Mouse (Mus musculus) mouse trophoblast stem cell (cell line): ENCODE results near the gene Stra8.

ENCODE experiments used
- in situ Hi-C, 2 experiments: fragments of 300-500 bp; cut with MseI, MboI; formaldehyde crosslinking; loops; 2 replicates in 1 of 2; 3 replicates in 1 of 2; pipeline ENCODE4 v1.15.1; 2025

Gene Stra8

GRCm38 (mm10) chr6:34919956-34920355, at the start of gene Stra8:
Gene Stra8 (plus strand): TSS chr6:34920163.
- in situ Hi-C loops, result loop anchor here (10.0 kb wide), 2 partner anchors 135 to 145 kb away; partner anchors contain the start of gene Agbl3 (in 1 of the 2)

- in situ Hi-C loops, result no loop called here
Measured at GRCm38 (mm10) chr6:34870724-34871123, 49.2 kb upstream of the Stra8 start.

- in situ Hi-C loops, result no loop called here
Measured at GRCm38 (mm10) chr6:34871929-34872328, 48.0 kb upstream of the Stra8 start.

- in situ Hi-C loops, result no loop called here
Measured at GRCm38 (mm10) chr6:34872871-34873270, 47.1 kb upstream of the Stra8 start.

GRCm38 (mm10) chr6:34874101-34874921, 45.7 kb upstream of the Stra8 start:
- in situ Hi-C loops, result no loop called here

GRCm38 (mm10) chr6:34875268-34875761, 44.6 kb upstream of the Stra8 start:
- in situ Hi-C loops, result no loop called here

GRCm38 (mm10) chr6:34875966-34876834, 43.8 kb upstream of the Stra8 start:
- in situ Hi-C loops, result no loop called here

GRCm38 (mm10) chr6:34876835-34877156, 43.2 kb upstream of the Stra8 start:
- in situ Hi-C loops, result no loop called here

- in situ Hi-C loops, result no loop called here
Measured at GRCm38 (mm10) chr6:34877509-34878321, 42.2 kb upstream of the Stra8 start, which contains the start of gene Cyren. Gene Cyren (minus strand): TSS chr6:34878060.

- in situ Hi-C loops, result no loop called here
Measured at GRCm38 (mm10) chr6:34879101-34879740, 40.7 kb upstream of the Stra8 start.

GRCm38 (mm10) chr6:34879911-34880475, 40.0 kb upstream of the Stra8 start:
- in situ Hi-C loops, result no loop called here

GRCm38 (mm10) chr6:34884724-34885123, 35.2 kb upstream of the Stra8 start:
- in situ Hi-C loops, result no loop called here

- in situ Hi-C loops, result no loop called here
Measured at GRCm38 (mm10) chr6:34887131-34887850, 32.7 kb upstream of the Stra8 start.

- in situ Hi-C loops, result no loop called here
Measured at GRCm38 (mm10) chr6:34889185-34889584, 30.8 kb upstream of the Stra8 start.

GRCm38 (mm10) chr6:34895569-34895968, 24.4 kb upstream of the Stra8 start:
- in situ Hi-C loops, result no loop called here

GRCm38 (mm10) chr6:34896168-34896780, 23.7 kb upstream of the Stra8 start:
- in situ Hi-C loops, result no loop called here

- in situ Hi-C loops, result no loop called here
Measured at GRCm38 (mm10) chr6:34899127-34899526, 20.8 kb upstream of the Stra8 start.

GRCm38 (mm10) chr6:34900990-34901389, 19.0 kb upstream of the Stra8 start:
- in situ Hi-C loops, result no loop called here

- in situ Hi-C loops, result no loop called here
Measured at GRCm38 (mm10) chr6:34901911-34902444, 18.0 kb upstream of the Stra8 start.
